Comparison of ENCODE assay signal across 11 mouse cellular contexts in genomic region chr1:38132942-38133341, GRCm38 (mm10). TPM values are rescaled to one million over a fixed set of nuclear protein-coding genes. Genes with fewer than 3 reads are reported as not detected.
A peak's percentile ranks its signal among the peaks of the same experiment; 100 is the strongest.
DNase-seq lines count a peak whose midpoint lies in the region.
"Had no signal": no experiment of that assay in that cellular context is flagged by ENCODE, and none has a peak within 500 bp of the region (broad histone marks: within the 10 kb centered on the region; RNA-seq: fewer than 3 reads in every experiment).

No protein-coding gene starts in this region.

- peak; percentile 14 to 24 for DNase-seq in heart, adult 9 months (ENCODE audit: low spot score in 2 of 2)
- no peak for DNase-seq in heart, adult 8-10 months (ENCODE audit: low spot score)
- peak; percentile 20 for DNase-seq in ovary, adult 18-20 months (ENCODE audit: low spot score)
- DNase-seq in ovary, postnatal 14 days (ENCODE audit: low spot score) = no peak
- DNase-seq in heart, postnatal 4 days = peak; percentile 44
- DNase-seq in right cerebral cortex, postnatal 10 days (ENCODE audit: low spot score in 2 of 2) = no peak
- DNase-seq in embryo, embryonic 11 days = no peak
- DNase-seq: cerebellum, adult 2 months; gastrocnemius, postnatal 14 days; right cerebral cortex, adult 18-20 months; thymus, adult 18-20 months had no signal

RNA-seq across cellular contexts. Expression of gene Rev1, which starts 3.3 kb away (rescaled TPM):
- 10 to 100 TPM; 14.0 to 18.1 (median 16.8) TPM for total RNA-seq in heart, adult 8-10 months (2022)
- 10 to 100 TPM; 24.2 to 28.5 TPM for total RNA-seq in heart, postnatal 4 days (2021)

Comparison
In these comparisons a context has a peak if more than half of its experiments do, and no peak if none do; other contexts are left out.
1. DNase-seq: peak in heart, adult 9 months (2 of 2), ovary, adult 18-20 months (single experiment) and heart, postnatal 4 days (single experiment); none in heart, adult 8-10 months (single experiment), ovary, postnatal 14 days (single experiment), right cerebral cortex, postnatal 10 days (0 of 2) and embryo, embryonic 11 days (single experiment).